Mouse (Mus musculus): ENCODE results near the gene Tshz2. TPM values are rescaled to one million over a fixed set of nuclear protein-coding genes. Genes with fewer than 3 reads are reported as not detected.

Gene Tshz2
- total RNA-seq, 2 experiments from 2014 or later: 26.7 to 41.8 TPM

Other genes with a start within 250 kb of the Tshz2 start
- not detected for gene Gm11011, start 45.3 kb upstream of the Tshz2 start, total RNA-seq (2021)